Mouse (Mus musculus) T-helper 2 cell (primary cell): ENCODE measurements at regions not wholly inside any gene's neighbourhood (a gene's known extent, or its start where the extent isn't known, plus 50 kb on each side); places are given as distances from the start of the nearest gene placed in this dataset.

Experiments
- in situ Hi-C: fragments of 300-600 bp; cut with MboI, MseI; formaldehyde crosslinking; loops from one replicate; pipeline ENCODE4 v1.15.1; 2025; ENCODE audit warnings: high pct_unique_total_duplicates

DNA sequence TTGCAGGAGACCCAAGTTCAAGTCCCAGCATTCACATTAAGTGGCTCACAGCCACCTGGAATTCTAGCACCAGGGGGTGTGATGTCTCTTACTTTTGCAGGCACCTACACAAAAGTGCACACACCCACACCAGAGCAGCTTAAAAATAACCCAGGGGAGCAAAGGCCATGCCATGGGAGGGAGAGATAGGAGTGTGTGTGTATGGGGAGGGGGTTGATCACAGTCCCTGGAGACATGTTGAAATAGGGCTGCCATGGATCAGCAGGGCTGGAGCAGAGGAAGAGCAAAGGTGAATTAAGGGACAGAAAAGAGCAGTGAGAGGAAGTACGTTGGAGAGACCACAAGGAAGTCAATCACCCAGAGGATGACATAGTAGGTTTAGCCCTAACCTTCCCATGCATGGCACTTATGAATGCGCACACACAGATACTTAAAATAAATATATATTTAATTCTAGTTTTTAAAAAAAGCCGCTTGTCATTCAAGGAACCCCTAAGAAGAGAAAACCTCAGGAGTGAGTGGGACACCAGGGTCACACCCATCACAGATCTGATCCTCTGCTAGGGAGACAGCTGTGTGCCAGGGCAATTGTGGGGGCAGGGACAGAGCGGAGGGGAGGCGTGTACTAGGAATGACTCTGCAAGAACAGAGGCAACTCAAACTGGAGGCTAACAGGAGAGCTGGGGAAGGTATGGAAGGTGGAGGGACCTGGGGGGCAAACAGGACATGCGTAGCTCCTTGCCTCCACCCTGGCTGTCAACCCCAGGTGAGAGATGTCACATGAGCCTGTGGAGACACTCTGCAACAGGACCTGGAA, 189.5 kb upstream of the Rybp start:
- in situ Hi-C loops = no loop called here

DNA sequence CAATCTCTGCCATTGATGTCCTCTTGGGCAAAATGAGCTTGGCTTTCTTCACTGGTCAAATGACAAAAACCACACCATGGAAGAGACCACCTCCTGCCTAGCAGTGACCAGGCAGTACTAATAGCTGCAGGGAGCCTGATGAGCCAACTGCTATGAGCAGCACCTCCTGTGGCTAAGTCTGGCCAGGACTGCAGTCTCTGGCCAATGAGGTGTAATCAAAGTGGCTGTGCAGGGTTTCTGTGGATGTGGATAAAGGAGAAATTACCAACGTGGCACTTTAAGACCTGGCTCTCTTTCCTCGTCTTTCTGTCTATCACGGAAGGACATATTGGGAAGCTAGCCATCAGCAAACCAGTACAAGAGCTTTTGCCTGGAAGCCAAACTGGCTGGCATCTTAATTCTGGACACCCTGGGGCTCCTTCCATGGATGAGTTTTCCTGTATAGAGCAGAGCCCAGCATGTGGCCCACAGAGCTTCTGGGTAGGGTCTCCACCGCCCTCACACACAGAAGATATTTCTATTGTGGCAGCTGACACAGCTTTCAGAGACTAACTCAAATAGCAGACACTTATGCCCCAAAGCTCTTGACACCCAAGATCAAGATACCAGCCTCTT, 188.2 kb upstream of the Rybp start:
- in situ Hi-C loops = no loop called here

DNA sequence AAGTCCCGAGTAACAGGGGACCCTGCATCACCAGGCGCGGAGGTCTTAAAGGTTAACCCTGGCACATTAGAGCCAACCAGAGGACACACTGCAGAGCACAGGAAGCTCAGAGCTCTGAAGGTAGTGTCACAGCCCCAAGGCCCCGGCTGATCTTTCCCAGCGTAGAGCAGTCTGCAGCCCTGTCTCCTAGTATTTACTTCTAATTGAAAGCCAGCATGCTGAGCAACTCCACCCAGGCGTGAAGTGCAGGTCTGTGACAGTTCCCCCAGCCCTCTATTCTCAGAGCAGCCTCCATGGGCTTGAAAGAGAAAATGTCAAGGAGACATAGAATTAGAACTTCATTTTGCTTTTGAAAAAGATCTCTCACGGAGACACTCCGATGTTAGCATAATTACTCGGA, 187.0 kb upstream of the Rybp start:
- in situ Hi-C loops = no loop called here

DNA sequence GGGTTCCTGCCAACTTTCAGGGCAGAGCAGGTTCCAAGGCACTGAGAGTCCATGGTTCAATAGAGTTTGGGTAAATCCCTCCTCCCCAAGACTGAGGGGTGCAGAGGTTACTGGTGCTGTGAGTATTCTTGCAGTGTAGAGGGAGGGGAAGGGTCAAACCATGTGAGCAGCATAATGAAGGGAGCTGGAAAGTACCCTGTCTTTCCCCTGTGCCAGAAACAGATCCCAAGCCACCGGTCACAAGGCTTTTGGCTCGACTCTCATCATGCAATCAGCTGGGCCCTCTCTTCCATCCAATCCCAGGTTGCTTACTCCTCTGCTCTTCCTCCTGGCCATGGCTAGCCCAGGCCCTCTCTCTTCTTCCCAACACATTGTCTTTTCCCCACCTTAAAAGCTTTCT, 182.8 kb upstream of the Rybp start:
- in situ Hi-C loops = no loop called here

DNA sequence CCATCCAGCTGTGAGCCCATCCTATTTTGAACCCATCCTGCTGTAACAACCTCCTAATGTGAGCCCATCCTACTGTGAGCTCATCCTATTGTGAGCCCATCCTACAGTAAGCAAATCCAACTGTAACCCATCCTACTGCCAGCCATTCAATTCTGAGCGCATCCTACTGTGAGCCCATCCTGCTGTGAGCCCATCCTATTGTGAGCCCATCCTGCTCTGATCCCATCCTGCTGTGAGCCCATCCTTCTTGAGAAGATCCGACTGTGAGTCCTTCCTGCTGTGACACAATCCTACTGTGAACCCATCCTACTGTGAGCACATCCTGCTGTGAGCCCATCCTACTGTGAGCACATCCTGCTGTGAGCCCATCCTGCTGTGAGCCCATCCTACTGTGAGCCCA, 175.5 kb upstream of the Rybp start:
- in situ Hi-C loops = no loop called here

DNA sequence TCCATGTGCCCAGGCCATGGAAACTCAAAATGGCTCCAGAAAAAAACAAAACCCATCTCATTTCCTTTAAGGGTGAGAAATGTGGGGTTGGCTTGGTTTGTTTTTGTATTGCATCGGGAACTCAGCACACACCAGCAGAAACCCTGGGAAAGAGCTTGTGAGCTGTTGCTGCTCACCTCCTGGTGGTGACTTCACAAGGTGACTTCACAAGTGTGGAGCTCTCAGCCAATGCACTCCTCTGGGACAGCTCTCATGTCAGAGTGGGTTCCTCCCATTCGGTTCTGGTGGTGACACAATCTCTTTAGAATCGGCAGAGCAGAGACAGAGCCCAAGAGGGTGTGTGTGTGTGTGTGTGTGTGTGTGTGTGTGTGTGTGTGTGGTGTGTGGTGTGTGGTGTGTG, 166.1 kb upstream of the Rybp start:
- in situ Hi-C loops = no loop called here

DNA sequence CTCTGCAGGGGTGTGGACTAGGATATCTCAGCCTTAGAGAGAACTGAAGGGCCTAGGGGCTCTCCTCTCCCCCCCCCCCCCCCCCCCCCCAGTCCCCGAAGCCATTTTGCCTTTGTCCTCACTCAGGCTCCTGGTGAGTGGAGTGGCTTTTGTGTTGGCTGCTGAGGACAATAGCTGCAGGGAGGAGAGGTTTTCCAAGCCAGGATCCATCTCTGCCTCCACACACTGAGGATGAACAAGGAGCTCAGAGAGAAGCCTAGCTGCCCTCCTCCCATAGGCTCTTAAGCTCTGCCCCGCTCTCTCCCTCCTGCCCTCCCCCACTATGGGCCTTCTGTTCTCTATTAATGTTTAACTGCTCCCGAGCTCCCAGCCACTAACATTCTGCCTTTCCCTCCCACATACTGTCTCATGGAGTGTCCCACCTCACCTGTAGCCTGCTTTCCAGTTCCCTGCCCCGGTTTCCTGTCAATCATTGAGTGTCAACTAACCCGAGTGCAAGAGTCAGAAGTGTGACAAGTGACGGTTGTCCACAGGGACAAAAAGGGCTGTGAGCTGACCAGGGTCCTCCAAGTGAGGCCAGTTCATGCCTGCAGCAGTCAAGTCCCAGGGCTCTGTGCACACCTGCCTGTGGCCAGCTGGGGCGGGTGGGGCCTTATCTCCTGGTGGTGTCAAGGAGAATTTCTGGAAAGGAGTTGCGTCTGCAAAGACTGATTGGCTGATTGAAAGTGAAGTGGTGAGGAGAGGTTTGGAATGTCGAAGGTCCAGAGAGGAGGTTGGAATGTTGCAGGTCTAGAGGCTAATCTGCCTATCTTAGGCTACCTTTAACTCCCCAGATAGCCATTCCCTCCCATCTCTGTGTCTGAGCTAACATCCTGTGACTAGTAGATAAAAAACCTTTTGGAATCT, 165.1 kb upstream of the Rybp start:
- in situ Hi-C loops = no loop called here

DNA sequence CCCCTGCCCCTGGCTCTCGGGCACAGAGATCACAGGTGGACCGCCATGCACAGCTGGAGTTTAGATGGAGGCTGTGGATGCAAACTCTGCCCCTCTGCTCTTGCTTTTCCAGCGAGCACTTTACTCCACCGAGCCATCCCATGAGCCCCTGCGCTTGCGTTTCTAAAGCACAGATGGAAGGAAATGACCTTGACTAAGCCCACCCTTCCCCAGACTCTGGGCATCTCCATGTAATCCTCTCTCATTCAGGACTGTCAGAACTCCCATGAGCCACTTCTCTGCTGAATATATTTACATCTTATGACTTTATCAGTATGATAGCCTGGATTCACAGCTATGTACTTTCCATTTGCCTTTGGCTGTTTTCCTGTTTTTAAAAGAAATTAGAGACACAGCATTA, 162.8 kb upstream of the Rybp start:
- in situ Hi-C loops = no loop called here

DNA sequence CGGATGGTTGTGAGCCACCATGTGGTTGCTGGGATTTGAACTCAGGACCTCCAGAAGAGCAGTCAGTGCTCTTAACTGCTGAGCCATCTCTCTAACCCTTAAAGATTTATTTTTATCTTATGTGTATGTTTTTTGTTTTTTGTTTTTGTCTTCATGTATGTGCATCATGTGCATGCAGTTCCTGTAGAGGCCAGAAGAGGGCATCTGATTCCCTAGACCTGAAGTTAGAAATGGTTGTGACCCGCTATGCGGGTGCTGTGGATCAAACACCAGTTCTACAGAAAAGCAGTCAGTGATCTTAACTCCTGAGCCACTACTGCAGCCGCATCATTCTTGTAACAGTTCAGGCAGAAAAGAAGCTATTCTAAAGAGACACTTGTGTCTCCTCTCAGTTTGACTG, 161.8 kb upstream of the Rybp start:
- in situ Hi-C loops = no loop called here

DNA sequence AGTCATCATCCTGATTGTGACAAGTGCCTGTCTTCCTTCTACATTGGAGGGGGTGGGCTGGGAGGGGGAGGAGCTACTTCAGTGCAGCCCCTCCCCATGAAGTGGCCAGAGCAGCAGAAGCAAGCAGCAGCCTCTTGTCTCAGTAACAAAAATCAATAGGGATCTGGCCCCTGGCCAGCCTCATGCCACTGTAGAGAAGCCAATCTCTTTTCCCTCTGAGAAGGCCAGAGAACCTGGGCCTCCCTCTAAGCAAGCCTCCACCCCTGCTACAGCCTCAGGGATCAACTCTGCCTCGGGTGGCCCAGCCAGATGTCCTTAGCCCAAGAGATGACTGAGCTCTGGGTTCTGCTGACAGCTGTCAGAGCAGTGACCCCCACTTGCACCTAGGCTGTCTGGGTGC, 159.9 kb upstream of the Rybp start:
- in situ Hi-C loops = no loop called here

DNA sequence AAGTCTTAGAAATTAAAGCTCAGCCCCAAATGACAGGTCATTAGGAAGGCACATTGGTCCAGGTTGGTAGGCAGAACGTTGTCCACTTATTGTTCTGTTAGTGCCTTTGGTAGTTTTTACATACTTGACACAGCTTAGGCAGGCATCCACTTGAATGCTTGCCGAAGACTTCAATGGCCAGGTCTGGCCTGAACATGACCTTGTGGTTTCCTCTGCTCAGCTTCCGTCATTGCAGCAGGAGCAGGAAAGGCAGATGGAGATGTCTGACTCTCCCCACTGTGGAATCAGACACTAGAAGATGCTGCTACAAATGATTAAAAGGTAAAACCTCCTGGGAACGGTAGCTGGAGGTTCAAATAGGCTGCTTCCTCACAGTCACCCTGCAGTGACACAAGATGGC, 159.5 kb upstream of the Rybp start:
- in situ Hi-C loops = no loop called here

DNA sequence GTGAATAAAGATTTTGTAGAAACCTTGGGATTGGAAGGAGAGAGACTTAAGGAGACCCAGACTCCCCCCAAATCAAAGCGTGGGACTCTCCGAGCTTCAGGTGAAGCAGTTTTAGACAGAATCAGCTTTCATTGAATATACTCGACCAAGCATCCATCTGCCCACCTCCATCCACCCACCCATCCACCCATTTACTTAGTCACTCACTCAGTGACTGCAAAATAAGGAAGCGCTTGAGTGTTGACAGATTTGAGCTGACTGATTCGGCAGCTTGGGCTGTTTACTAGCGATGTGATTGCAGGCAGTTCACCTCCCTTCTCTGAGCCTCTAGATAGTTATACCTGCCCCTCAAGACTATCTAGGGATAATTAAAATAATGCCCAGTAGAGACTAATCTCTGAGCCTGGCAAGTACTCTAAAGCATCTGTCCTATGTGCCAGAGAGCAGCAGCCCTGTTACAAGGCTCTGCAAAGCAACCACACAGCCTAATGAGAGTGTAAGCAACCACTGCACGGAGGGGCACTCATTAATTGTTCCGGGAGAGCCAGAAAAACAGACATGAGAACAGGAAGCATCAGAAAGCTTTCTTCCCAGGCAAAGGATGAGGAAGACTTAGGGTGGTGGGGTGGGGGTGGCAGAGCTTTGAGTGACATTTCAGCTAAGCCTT, 151.9 kb upstream of the Rybp start:
- in situ Hi-C loops = no loop called here

DNA sequence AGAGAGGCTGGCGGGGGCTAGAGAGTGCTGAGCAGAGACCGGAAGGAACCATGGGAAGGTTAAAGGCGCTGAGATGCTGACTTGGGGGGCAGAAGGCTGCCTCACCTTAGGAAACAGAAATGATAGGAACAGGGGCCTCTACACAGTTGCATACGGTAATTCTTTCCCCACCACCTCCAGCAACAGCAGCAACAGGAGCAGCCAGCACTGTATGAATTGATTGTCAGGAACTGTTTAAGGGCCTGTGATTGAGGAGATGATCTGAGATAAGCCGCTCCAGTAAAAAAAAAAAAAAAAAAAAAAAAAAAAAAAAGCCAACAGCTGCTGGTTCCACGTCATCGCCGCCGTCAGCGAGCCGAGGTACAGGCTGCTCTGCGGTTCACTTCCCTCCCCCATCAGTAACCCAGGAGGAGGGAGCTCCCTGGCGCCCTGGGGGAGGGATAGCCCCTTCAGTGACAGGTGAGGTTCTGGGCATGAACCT, 151.3 kb upstream of the Rybp start:
- in situ Hi-C loops = no loop called here

DNA sequence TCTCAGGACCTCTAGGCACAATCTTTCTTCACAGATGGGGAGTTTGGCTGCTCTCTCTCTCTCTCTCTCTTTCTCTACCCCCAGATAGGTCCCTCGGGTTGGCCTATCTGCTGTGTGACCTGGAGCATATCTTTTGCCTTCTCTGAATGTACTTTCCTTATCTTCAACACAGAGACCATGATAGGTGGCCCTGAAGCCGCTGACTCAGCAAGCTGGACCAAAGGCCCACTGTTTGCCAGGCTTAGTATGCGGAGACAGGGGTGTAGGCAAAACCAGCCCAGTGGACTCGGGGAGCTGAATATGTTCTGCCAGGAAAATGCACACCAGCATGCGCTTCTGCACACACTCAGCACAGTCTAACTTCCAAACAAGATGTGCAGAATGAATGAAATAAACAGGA, 150.7 kb upstream of the Rybp start:
- in situ Hi-C loops = no loop called here

DNA sequence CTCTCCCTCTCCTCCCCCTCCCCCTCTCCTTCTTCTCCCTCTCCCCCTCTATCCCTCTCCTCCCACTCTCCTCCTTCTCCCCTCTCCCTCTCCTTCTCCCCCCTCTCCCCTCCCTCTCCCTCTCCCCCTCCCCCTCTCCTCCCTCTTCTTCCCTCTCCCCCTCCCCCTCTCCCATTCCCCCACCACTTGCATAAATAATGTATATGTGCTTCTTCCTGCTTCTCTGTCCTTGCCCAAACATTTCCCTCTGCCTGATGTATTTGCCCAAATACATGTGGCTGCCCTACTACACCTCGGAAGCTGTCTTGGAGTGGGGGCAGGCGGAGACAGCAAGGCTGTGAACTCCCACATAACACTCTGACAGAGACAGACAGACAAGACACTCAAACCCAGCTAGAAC, 149.2 kb upstream of the Rybp start:
- in situ Hi-C loops = no loop called here

DNA sequence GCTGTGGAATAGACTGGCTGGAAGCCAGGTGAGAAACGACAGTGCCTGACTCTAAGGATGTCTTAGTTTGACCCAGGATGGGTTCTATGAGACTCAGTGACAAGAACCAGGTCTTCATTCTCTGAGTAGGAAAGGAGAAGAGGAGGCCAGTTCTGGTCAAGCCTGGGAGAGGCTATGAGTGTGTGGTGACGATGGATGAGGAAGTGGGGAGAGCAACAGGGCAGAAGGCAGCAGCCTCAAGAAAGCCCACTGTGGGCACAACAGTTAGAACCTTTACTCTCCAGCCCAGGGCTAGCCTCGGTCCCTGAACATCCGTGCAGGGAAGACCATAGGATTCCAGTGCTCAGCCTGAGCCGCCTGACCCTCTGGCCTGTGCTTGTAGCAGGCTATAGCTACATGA, 147.9 kb upstream of the Rybp start:
- in situ Hi-C loops = no loop called here

DNA sequence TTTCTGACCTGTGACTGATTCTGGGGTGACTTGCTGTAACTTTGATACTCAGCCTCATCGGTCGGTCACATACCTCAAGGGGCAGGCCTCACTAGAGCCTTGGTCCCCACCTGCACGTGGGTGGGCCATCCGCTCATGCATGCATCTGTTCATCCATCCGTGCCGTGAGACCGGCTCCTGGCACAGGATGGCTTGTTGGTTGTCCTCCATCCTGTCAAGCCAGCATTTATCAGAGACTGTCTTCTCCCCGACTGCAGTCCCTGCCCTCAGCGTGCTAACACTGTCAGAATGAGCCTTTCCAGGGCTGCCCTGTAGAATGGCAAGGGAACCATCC, 146.2 kb upstream of the Rybp start:
- in situ Hi-C loops = no loop called here

DNA sequence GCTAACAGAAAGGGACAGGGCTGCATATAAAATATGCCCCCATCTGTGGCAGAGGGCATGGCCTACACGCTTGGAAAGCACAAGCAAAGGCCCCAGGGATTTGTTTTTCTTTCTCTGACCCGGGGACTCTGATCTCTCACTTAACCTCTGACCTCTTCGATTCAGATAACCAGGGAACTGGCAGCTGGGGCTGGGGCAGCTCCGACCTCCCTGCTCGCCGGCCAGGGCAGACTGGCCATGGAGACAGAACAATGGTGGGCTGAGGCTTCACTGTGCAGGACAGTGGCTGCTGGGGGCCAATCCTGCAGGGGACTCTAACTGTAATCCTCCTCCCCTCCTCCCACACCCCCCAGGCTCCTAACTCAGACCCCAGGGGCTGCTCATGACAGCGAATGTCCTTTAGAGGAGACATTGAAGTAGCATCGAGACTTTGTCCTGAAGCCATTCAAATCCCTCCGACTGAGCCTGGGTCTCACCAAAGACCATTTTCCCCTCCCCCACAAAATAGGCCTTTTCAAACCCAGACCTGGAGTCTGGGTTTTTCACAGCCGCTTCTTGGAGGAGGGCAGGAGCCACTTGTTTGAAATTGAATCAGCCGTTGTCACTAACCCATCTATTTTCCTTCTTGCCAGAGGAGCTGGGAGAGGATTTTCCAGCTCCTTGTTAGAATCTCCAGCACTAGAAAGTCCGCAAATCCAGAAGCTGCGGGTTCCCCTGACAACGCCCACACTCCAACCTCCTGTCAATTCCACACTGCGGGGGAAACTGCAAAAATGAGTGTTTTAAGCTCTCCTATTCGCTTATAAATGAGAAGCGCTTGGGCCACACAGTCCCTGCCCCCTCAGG, 145.6 kb upstream of the Rybp start:
- in situ Hi-C loops = no loop called here

DNA sequence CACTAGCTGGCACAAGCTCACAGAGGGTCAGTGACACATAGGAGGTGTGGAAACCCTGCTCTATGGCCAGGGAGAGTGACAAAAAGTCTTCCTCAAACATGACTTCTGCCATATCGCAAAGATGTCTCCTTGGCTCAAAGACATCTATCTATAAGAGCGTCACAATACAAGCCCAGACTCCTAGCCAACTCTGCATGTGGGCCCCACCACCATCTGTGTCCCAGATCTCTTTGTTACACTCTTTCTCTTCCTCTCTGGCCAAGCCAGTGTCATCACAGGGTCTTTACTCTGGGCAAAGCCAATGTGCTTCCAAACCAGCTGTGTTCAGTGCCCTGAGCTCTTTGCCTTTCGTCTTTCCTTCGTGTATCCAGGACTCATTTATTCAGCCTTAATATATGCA, 143.0 kb upstream of the Rybp start:
- in situ Hi-C loops = no loop called here

DNA sequence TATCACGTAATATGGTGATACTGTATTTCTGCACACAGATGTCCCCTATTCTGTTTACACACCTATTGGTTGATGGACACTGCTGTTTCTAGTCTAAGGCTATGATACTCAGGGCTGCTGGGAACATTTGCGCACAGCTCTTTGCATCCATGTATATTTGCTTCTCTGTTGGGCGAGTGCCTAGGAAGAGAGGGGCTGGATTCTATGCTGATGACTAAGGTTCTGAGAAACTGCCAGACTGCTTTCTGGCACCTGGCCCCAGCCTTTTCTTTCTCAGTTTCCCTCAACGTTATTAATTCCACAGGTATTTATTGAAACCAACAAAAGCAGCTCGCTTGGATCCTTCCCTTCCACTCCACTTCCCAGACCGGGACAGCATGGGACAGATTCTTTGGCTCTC, 142.2 kb upstream of the Rybp start:
- in situ Hi-C loops = no loop called here

DNA sequence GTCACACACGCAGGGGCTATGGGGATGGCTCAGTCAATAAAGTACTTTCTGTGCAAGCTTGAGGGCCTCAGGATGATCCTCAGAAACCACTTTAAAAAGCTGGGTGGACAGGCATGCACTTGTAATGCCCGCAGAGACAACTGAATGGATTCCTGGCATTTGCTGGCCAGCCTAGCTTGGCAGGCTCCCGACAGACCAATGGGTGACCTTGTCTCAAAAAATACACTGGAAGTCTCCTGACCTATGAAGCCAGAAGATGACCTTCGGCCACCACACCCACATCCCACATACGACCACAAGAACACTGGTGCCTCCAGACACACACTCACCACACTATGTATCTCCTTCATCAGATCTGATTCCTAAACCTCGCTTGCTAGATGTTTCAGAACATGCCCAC, 141.5 kb upstream of the Rybp start:
- in situ Hi-C loops = no loop called here
